In genomic region chr12:28701302-28701701, GRCm38 (mm10) we compare ENCODE assay signal across 13 mouse cellular contexts. TPM values are rescaled to one million over a fixed set of nuclear protein-coding genes. Genes with fewer than 3 reads are reported as not detected.
DNase-seq lines count a peak whose midpoint lies in the region; ATAC-seq and TF ChIP-seq lines count a peak whose summit lies in the region.
"Had no signal": no experiment of that assay in that cellular context is flagged by ENCODE, and none has a peak within 500 bp of the region (broad histone marks: within the 10 kb centered on the region; RNA-seq: fewer than 3 reads in every experiment).

No protein-coding gene starts in this region.

- 92% methylated on average over 11 of the region's 11 CpGs for WGBS in midbrain, embryonic 14.5 days

- no peak overlapping the region for H3K9ac ChIP-seq in midbrain, embryonic 14.5 days (replicated peaks; ENCODE audit: low read length)
- H3K9ac ChIP-seq: embryonic facial prominence, embryonic 15.5 days had no signal

- 0 out of 2 replicates have a peak, but pooled peaks cover 8% of the 10 kb centered on the region for H3K36me3 ChIP-seq in midbrain, embryonic 14.5 days (ENCODE audit: control insufficient read depth, insufficient read depth, low read length)

- H3K27me3 ChIP-seq in midbrain, embryonic 14.5 days (ENCODE audit: control insufficient read depth, insufficient read depth, low read length), result no peaks in the 10 kb centered on the region
- H3K27me3 ChIP-seq: embryonic facial prominence, embryonic 15.5 days had no signal

- H3K4me1 ChIP-seq in midbrain, embryonic 14.5 days (ENCODE audit: control insufficient read depth, insufficient read depth, low read length), result peaks cover 28% of the 10 kb centered on the region

- H3K27ac ChIP-seq in layer of hippocampus, adult 2 months, result peak overlapping the region; percentile 93
- H3K27ac ChIP-seq in midbrain, embryonic 14.5 days (replicated peaks; ENCODE audit: low read depth, low read length), result peak overlapping the region; percentile 89; the same call in 1 of the 2 replicates
- H3K27ac ChIP-seq: embryonic facial prominence, embryonic 15.5 days had no signal

- TF ChIP-seq CTCF in layer of hippocampus, adult 2 months (conservative IDR thresholded peaks at IDR 0.05), result no peak

- no peaks in the 10 kb centered on the region for H3K9me3 ChIP-seq in midbrain, embryonic 14.5 days (ENCODE audit: control insufficient read depth, low read length)
- H3K9me3 ChIP-seq: embryonic facial prominence, embryonic 15.5 days; G1E had no signal

- H3K4me3 ChIP-seq in layer of hippocampus, adult 2 months, result no peak overlapping the region
- H3K4me3 ChIP-seq in midbrain, embryonic 14.5 days (replicated peaks; ENCODE audit: low read depth, low read length), result no peak overlapping the region
- H3K4me3 ChIP-seq: embryonic facial prominence, embryonic 15.5 days; myocyte had no signal

- no peak for ATAC-seq in midbrain, embryonic 14.5 days (ENCODE audit: low FRiP score, low TSS enrichment)
- no peak for ATAC-seq in CD4-positive, CD25-positive, alpha-beta regulatory T cell, adult 4 months
- ATAC-seq in megakaryocyte progenitor cell, adult 5-6 weeks (replicated peaks; ENCODE audit: poor library complexity), result no peak

- DNase-seq in layer of hippocampus, adult 2 months (ENCODE audit: low spot score in 2 of 2), result peak in 1 of 2 experiments; percentile 34
- no peak for DNase-seq in layer of hippocampus, postnatal 25 days (ENCODE audit: extremely low spot score in 1 of 2, low spot score in 1 of 2)
- DNase-seq in ZHBTc4 (ENCODE audit: low read depth, low spot score), result peak; percentile 33
- peak; percentile 64 to 67 for DNase-seq in frontal cortex, adult 2 months (ENCODE audit: extremely low spot score in 1 of 2, low spot score in 1 of 2)
- no peak for DNase-seq in midbrain, embryonic 14.5 days
- DNase-seq in spleen, adult 12 weeks (ENCODE audit: low spot score), result no peak
- DNase-seq: lung, adult 18-20 months; spleen, adult 18-20 months had no signal

- no peak overlapping the region for H3K4me2 ChIP-seq in midbrain, embryonic 14.5 days (ENCODE audit: low read length)
- H3K4me2 ChIP-seq: embryonic facial prominence, embryonic 15.5 days had no signal

RNA-seq across cellular contexts. Expression of gene Adi1, which starts 26.3 kb away (rescaled TPM):
- total RNA-seq in layer of hippocampus, adult 2 months (2021), result 10 to 100 TPM; 37.0 to 41.0 TPM
- total RNA-seq in layer of hippocampus, postnatal 25 days (2021), result 10 to 100 TPM; 29.7 to 35.0 TPM
- 34.7 and 35.5 TPM in 2 replicates for polyA plus RNA-seq in frontal cortex, adult 2 months (2012; rRNA removed)
- polyA plus RNA-seq in midbrain, embryonic 14.5 days (2014; fragmentation: Nextera tagmentation; extraction: Ambion mirVana), result 21.0 and 28.4 TPM in 2 replicates
- polyA plus RNA-seq in CD4-positive, CD25-positive, alpha-beta regulatory T cell, adult 4 months (2017; shearing (Covaris generic)), result 10 to 100 TPM; 34.6 to 37.7 TPM
- total RNA-seq in megakaryocyte progenitor cell, adult 5-6 weeks (2015), result 125 and 137 TPM in 2 replicates
- 26.7 and 32.3 TPM in 2 replicates for total RNA-seq in megakaryocyte progenitor cell, adult 5-6 weeks (2017)

RNA-seq across cellular contexts. Expression of gene Trappc12, which starts 49.0 kb away (rescaled TPM):
- 10 to 100 TPM; 58.6 to 59.7 TPM for total RNA-seq in layer of hippocampus, adult 2 months (2021)
- total RNA-seq in layer of hippocampus, postnatal 25 days (2021), result 10 to 100 TPM; 57.9 to 59.4 TPM
- 53.6 and 59.9 TPM in 2 replicates for polyA plus RNA-seq in frontal cortex, adult 2 months (2012; rRNA removed)
- 43.3 and 49.8 TPM in 2 replicates for polyA plus RNA-seq in midbrain, embryonic 14.5 days (2014; fragmentation: Nextera tagmentation; extraction: Ambion mirVana)
- 10 to 100 TPM; 44.8 to 63.7 TPM for polyA plus RNA-seq in CD4-positive, CD25-positive, alpha-beta regulatory T cell, adult 4 months (2017; shearing (Covaris generic))
- total RNA-seq in megakaryocyte progenitor cell, adult 5-6 weeks (2015), result 28.1 and 34.0 TPM in 2 replicates
- 41.1 and 47.3 TPM in 2 replicates for total RNA-seq in megakaryocyte progenitor cell, adult 5-6 weeks (2017)

RNA-seq across cellular contexts. Expression of gene Eipr1, which starts 50.3 kb away (rescaled TPM):
- total RNA-seq in layer of hippocampus, adult 2 months (2021), result 10 to 100 TPM; 51.7 to 53.0 TPM
- 10 to 100 TPM; 48.8 to 52.1 TPM for total RNA-seq in layer of hippocampus, postnatal 25 days (2021)
- polyA plus RNA-seq in frontal cortex, adult 2 months (2012; rRNA removed), result 54.6 and 57.8 TPM in 2 replicates
- 77.0 and 80.4 TPM in 2 replicates for polyA plus RNA-seq in midbrain, embryonic 14.5 days (2014; fragmentation: Nextera tagmentation; extraction: Ambion mirVana)
- 10 to 100 TPM; 40.1 to 54.7 TPM for polyA plus RNA-seq in CD4-positive, CD25-positive, alpha-beta regulatory T cell, adult 4 months (2017; shearing (Covaris generic))
- total RNA-seq in megakaryocyte progenitor cell, adult 5-6 weeks (2015), result 21.6 and 25.1 TPM in 2 replicates
- 26.6 and 26.9 TPM in 2 replicates for total RNA-seq in megakaryocyte progenitor cell, adult 5-6 weeks (2017)

RNA-seq across cellular contexts. Expression of gene Rnaseh1, which starts 51.9 kb away (rescaled TPM):
- 10 to 100 TPM; 12.8 to 14.3 TPM for total RNA-seq in layer of hippocampus, adult 2 months (2021)
- 10 to 100 TPM; 12.0 to 16.9 TPM for total RNA-seq in layer of hippocampus, postnatal 25 days (2021)
- polyA plus RNA-seq in frontal cortex, adult 2 months (2012; rRNA removed), result 18.0 and 20.3 TPM in 2 replicates
- 18.3 and 18.6 TPM in 2 replicates for polyA plus RNA-seq in midbrain, embryonic 14.5 days (2014; fragmentation: Nextera tagmentation; extraction: Ambion mirVana)
- polyA plus RNA-seq in CD4-positive, CD25-positive, alpha-beta regulatory T cell, adult 4 months (2017; shearing (Covaris generic)), result 10 to 100 TPM; 31.1 to 47.1 TPM
- total RNA-seq in megakaryocyte progenitor cell, adult 5-6 weeks (2015), result 29.7 and 29.9 TPM in 2 replicates
- total RNA-seq in megakaryocyte progenitor cell, adult 5-6 weeks (2017), result 25.7 and 31.9 TPM in 2 replicates

Comparison
In these comparisons a context has a peak if more than half of its experiments do, and no peak if none do; other contexts are left out.
1. DNase-seq: peak in ZHBTc4 (single experiment) and frontal cortex, adult 2 months (2 of 2); none in layer of hippocampus, postnatal 25 days (0 of 2), midbrain, embryonic 14.5 days (single experiment) and spleen, adult 12 weeks (single experiment).